Mouse (Mus musculus) monocyte, adult 5-6 weeks (primary cell): ENCODE measurements around the gene Tmem25. TPM values are rescaled to one million over a fixed set of nuclear protein-coding genes. Genes with fewer than 3 reads are reported as not detected.

Experiments used
- ATAC-seq: fragments of 153-309, 156-312 bp; replicated peaks from 2 replicates; pipeline ENCODE4 v1.8.0; 2017; ENCODE audit warnings: mild to moderate bottlenecking; ENCODE audit not compliant: low TSS enrichment, insufficient number of reproducible peaks, severe bottlenecking, poor library complexity, low FRiP score
- total RNA-seq: library from RNA; stranded (forward); fragments of 200-1000, 200-491, 200-594 nt; gene quantifications from 3 replicates; pipeline ENCODE4 v1.2.3, GENCODE M21; 2017

Gene Tmem25
- 0.48 TPM in 1 of 3 replicates, not detected in the others for total RNA-seq

DNA sequence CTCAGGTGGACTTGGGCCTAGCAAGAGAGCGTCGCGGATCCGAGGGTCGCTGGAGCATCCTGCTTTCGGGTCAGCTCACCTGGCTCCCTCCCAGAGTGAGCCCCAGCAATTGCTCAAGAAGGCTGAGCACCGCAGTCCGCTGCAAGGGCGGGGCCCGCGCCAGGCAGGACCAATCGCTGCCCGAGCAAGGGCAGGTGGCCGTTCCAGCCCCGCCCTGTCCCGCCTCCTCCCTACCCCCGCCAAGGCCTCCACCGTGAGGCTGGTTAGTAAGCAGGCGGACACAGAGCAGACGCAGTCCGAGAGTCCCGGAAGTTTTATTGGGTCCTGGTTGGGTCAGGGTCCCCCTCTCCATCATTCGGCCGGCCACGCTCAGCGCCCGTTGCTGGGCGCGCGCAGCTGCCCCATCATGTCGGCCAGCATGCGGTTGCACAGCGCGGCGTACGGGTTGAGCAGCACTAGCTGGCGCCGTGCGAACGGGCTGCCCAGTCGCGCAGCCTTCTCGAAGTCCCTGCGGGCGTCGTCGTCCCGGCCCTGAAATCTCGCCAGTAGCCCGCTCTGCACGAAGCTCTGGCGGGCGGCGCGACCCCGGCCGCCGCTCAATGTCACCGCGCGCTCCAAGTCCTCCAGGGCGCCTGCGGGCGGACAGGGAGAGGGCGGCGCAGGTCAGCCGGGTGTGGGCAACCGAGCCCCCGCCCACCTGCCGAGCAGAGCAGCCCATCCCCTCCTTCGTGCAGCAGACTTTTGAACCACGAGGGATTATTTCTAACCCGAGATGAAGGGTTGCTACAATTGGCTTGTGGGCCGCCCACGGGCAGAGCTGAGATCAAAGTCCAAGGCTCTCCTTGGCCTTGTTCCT, at the start of gene Tmem25:
TSS of gene Tmem25 (minus strand) at position 206 of the 856 bp plus-strand sequence.
- ATAC-seq, result peak; percentile 40

DNA sequence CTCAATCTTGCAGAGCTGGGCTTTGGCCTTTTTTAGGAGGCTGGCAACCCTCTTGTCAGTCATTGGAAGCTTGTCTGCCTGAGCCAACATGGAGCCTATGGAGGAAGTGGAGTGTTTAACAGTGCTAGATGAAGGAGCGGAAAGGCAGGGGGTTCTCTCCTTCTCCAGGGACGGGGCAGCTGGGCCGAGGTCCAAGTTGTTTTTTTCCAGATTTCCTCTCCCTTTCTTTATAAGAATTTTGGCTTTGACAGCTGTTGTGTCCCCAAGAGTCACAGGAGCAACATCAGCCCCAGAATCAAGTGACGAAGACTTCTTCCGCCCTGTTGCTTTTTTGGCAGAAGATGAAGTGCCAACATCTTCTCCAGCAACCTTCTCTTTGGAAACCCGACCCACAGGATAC, 48.3 kb upstream of the Tmem25 start:
- no peak for ATAC-seq

DNA sequence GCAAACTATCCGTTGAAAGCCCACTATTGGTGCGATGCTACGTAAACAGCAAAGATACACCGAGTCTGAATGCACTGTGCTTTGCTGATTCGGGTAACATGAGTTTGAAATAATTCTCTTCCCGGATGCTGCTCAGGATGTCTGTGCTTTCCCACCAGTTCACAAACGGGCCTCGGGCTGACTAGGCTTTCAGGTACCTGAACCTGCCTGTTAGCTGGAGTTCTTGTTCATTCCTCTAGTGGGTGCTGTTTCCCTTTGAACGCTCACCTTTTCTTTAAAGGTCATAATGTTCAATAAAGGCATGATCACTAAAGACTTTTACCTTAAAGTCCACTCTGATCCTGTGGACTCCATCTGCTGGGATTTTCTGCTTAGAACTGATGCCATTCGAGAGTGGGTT, 42.1 kb upstream of the Tmem25 start:
- no peak for ATAC-seq

DNA sequence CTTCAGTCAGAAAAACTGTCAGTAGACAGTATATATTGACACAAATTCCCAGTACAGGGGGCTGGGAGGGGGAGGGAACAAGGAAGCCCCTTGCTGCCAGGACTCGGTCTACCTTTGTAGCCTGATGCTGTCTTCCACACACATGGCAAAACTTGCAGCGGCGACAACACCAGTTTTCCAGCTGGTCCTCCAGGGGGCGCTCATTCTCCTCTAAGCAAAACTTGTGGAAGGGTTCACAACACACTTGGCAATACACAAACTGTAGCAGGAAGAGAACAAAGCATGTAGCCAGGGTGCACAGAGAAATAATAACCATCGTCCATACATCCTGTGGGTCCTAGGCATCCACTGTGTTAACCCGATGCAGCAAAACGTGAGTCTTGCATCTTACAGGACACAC, 37.3 kb upstream of the Tmem25 start:
- ATAC-seq, result peak; percentile 70; the same call in 1 of the 2 replicates

DNA sequence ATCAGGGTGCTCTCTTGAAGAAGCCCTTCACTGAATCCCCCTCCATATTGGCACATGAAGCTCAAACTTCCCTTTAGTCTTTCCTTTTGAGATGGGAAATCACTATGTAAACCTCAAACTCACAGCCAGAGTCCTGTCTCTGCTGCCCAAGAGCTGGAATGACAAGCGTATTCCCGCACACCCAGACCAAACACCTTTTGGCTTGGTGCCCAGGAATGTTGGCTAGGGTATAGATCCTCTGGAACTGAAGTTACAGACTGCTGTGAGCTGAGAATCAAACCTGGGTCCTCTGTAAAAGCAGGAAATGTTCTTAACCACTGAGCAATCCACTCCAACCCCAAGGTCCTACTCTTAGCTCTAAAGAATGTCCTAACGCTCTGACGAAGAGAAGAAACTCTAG, 33.2 kb upstream of the Tmem25 start:
- no peak for ATAC-seq

DNA sequence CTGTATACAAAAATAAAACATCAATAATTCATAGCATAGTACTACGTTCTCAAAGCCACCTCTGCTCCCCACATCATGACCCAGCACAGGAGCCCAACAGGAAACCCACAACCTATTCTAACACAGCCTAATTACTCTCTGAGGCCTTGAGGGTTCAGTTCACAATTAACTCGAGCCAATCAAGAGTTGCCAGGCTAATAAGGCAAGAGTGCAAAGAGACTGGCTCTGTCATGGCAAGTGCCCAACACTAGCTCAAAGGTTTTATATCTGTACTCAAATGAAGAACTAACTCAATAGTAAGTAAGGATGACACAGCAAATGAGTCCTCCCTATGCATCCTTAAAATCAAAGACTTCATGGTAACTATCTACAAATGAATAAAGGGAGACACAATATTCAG, 31.4 kb upstream of the Tmem25 start:
- ATAC-seq, result no peak

DNA sequence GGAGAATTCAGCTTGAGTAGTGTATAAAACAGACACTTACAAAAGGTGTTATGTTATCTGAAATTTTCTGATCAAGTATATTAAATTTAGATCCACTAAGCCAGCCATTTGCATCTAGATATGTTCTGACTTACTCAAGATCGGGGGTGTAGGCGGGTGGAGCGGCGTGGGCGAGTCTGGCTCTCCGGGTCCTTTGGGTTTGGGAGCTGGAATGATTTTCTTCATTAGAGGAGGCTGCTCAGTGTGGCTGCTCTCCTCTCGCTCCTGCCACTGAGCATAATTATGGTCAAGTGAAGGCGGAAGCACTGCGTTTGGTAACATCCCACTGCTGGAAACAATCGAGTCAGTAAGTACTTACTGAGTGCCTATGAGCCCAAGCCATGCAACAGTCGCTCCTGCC, 29.8 kb upstream of the Tmem25 start:
- no peak for ATAC-seq

DNA sequence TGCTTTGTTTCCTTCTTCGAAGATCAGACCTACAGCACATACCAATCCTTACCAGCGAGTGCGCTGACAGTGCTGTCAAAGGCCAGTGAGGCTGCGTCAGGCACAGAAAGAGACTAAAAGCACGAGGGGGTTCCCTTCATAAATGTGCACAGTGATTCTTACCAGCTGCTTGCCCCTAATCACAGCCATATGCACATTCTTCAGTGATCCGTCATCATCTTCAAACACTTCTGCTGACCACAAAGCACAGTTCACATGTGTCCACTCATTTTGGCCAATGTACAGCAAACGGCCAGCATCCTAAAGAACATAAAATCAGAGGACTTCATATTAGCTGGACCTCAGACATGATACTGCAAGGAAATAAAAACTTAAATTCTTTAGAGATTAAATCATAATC, 27.6 kb upstream of the Tmem25 start:
- ATAC-seq, result no peak

DNA sequence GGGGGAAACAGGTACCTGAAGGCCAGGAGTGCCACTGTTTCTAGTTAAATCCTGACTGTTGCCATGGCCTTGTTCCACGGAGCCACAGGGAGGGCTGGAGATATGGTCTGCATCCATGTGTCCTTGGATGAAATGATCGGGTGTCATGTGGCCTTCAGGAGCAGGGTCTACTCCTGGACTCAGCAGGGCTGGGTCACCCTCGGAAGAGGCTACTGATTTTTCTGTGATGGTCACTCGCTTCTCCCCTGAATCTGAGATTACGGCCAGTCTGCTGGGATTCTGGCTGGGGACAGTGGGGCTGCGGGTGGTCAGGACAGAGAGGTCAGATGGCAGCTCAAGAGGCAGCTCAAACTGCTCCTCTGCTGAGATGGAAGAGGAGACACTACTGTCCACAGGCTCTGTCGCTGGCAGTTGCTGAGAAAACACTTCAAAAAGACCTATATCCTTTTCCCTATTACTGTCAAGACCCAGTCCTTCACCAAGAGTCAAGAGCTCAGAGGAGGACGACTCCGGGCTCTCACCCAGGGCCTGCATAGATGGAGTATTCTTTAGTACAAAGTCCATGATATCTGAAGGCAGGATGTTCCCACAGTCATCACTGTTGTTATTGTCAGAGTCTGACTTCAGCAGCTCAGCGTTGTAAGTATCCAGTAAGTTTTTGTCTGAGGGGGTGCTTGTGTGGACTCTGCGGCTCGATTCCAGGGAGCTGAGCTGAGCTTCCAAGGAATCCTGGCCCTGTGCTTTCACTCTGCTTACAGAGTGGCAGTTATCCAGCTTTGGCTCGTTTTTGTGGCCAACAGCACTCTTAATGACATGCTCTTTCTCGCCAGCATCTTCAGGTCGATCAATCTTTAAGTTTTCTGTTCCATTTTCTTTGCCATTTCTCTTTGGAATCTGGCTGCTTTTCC, 21.1 kb upstream of the Tmem25 start:
- ATAC-seq, result no peak

DNA sequence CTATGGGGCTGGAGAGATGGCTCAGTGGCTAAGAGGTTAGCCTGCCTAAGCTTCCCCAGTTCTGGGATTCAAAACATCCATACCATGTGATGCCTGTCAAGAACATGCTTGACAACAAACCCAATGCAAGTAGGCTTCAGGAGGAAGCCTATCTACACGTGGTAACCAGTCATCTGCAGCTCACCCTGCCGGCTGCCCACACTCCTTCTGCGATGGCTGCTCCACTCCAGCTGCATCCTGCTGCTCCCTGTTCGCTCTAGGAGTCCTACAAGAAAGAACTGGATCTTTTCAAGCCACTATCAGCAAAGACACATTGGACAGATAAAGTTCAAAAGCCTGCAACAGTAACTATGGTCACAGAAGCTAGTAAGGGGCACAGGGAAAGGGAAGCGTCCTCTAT, 18.4 kb upstream of the Tmem25 start:
- no peak for ATAC-seq

DNA sequence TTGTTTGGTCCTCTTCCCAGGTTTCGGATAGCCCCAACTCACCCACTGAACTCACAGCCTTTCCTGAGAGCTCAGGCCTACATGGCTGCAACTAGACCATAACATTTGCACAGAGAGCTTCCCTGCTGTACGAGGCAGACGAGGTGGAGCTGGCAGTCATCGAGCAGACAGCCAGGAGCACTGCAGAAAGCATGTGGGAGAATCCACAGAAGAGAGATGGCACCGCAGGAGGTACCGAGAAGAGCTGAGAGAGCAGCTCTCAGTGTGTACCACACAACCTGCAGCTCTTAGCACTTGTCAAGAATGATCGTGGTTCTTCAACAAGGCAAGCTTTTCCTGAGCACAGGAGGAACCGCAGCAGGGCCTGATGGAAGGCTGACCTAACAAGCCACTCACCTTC, 15.1 kb upstream of the Tmem25 start:
- no peak for ATAC-seq

DNA sequence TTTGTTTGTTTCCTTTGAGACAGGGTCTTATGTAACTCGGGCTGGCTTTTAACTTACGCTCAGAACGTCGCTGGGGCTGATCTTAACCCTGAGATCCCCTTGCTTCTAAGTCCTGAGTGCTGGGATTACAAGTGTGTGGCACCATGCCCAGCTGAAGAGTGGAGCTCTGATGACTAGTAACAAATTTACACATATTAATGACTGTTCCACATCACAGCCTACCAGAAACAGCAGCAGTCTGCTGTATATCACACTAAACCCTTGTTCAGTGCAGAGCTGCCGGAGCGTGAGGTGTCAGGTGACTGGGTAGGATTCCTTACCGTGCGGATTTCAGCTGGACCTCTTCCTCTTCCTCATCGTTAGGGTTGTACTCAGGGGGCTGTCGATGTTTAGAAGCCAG, 11.2 kb upstream of the Tmem25 start:
- no peak for ATAC-seq

DNA sequence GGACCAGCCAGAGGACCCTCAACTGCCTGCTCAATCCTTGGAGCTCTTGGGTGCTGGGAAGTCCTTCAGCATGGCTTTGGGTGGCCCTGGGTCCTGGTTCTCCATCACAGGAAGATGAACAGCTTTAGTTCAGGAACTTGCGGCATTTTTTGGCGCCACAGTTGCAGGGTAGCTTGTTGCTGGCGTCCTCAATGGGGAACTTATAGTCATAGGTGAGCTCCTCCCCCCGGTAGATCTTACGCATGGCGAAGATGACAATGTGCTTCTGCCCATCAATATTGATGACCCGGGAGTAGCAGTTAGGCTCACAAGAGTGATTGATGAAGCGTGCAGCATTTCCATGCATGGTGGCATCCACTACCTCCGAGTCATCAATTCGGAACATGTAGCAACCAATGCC, 8.7 kb upstream of the Tmem25 start:
- ATAC-seq, result no peak

DNA sequence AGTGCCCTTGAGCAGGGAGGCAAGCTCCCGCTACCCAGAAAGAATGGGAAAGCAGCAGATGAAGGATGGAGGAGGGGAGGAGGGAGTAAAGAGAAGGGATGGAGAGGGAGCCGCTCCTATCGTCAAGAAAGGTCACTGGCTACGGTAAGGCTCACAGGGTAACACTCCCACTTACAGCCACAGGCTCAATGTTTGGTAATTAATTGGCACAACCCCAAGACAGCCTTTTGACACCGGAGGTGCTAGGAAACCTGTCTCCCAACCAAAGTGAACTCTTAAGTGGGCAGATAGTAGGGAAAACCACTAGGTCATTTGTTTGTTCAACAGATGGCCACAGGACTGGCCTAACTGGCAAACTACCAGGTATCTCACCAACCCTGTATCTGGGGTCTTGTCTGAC, 8.0 kb upstream of the Tmem25 start:
- no peak for ATAC-seq

DNA sequence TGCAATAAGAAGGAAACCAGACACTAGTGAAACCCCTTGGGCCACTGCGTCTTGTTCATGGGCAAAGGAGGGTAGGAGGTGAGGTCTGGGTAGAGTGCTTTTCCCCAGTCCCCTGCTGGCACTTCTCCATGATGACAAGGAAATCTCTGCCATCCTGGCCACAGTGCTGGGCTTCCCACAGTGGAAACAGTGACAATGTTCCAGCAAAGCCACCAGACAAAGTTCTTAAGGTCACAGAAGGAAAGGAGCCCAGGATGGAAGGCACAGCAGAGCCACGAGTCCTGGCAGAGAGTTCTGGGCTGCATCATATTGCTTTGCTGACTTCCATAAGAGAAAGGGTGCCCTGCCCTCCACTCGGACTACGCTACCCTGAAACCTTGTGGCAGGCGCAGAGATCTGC, 6.4 kb upstream of the Tmem25 start:
- no peak for ATAC-seq

DNA sequence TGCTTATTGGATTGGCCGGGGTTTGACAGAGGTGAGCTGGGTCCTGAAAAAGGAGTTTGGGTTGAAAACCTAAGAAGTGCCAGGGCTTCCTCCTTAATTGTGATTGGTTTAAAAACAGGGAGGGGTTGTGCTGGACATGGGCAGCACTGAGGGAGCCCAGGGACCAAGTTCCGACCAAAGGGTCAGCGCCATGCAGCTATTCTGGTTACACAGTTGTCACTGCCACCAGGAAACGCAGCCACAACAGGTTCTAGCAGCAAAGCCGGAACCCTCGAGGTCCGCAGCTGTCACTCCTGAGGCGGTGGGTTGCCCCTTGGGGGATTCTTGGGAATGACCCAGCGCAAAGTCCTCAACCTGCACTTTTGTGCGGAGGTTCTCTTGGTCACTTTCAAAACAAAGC, 5.6 kb upstream of the Tmem25 start:
- ATAC-seq, result no peak

DNA sequence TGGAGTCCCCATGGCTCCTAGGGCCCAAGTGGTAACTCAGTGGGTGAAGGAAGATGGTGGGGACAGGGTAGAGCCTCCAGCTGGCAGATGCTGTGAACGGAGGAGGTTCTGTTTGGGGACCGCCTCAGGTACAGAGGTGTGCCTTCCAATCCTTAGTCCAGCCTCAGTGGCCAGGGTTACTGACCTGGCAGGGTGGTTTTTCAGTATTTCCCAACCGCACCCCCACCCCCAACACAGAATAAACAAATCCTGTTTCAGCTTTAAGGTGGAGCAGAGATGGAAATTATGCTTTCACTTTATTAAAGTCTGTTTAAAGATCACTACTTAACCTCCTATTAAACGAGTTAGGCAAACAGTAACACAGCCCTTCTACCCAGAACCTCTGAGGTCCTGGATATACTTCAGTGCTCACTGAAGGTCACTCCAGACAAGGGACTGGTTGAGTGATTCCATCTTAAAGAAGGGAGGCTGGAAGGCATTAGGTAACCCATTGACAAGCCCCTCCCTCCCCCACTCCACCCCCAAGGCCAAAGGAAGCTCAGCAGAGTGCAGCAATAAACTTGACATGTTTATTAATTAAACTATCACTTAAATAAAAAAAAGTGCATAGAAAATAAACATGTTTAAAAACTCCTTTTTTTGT, 3.8 kb upstream of the Tmem25 start, which contains the start of gene Ttc36:
TSS of gene Ttc36 (minus strand) at position 265 of the 643 bp plus-strand sequence.
- no peak for ATAC-seq

DNA sequence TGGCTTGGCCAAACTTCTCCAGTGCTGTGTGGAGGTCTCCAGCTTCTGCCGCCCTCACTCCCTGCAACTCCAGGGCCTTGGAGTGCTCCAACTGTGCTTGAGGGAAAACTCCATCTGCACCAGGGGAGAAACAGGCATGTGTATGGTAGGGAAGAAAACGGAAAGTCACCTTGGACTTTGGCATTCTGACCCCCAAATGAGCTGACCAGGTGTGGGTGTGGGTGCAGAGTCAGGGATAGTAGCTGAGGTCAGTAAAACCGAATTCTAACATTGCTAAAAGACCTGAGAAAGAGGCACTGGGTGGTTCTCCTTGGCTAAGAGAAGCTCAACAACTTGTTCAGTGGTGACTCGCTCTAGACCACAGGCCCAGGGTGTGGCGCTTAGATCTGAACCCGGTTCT, 2.6 kb upstream of the Tmem25 start:
- no peak for ATAC-seq

DNA sequence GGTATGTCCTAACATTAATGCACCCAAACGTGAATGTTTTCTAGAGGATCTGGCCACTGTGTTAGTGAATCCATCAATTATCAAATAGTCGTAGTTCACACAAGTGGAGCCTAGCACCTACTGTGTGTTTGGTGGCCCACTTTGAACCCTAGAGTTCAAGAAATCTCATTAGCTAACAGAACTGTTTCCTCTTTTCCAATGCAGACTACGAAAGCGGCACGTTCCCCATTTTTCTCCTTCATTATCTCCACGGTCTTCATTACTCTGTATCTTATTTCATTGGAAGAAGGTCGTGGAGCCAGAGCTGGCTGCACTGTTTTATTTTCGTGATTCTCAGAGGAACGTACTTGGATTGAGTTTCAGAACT, 834 bp upstream of the Tmem25 start:
- ATAC-seq, result no peak
